Mouse (Mus musculus): ENCODE measurements around the gene Psmc5. TPM values are rescaled to one million over a fixed set of nuclear protein-coding genes. Genes with fewer than 3 reads are reported as not detected.

Psmc5 gene
- polyA plus RNA-seq, 1 experiment from 2014 or later = 217 TPM

- H3K4me2 ChIP-seq (ENCODE audit: low read depth, low read length) = no peak overlapping the region
- H3K27ac ChIP-seq (ENCODE audit: low read length) = no peak overlapping the region
- H3K4me1 ChIP-seq (ENCODE audit: control insufficient read depth, insufficient read depth, low read length) = peaks cover 20% of the 10 kb centered on the region
- H3K27me3 ChIP-seq (ENCODE audit: control insufficient read depth, insufficient read depth, low read length) = no peaks in the 10 kb centered on the region
- peaks cover 49% of the 10 kb centered on the region for H3K36me3 ChIP-seq (ENCODE audit: control insufficient read depth, insufficient read depth)
- no peak for ATAC-seq (replicated peaks; ENCODE audit: extremely low read depth, insufficient read depth, low FRiP score)
- H3K9ac ChIP-seq (ENCODE audit: low read length) = no peak overlapping the region
- no peak overlapping the region for H3K4me3 ChIP-seq (ENCODE audit: low read length)
- WGBS = 92% methylated on average over 10 of the region's 10 CpGs
- no peaks in the 10 kb centered on the region for H3K9me3 ChIP-seq (replicated peaks; ENCODE audit: control insufficient read depth, low read length)
Measured at GRCm38 (mm10) chr11:106266431-106266830, 10.5 kb downstream of the Psmc5 start.

- Histone ChIP-seq H3K27ac (ENCODE audit: low read length) (no peak overlapping the region), H3K4me1 (ENCODE audit: control insufficient read depth, insufficient read depth, low read length) (peaks cover 25% of the 10 kb centered on the region), H3K9ac (ENCODE audit: low read length) (no peak overlapping the region; the same call in 1 of the 2 replicates), H3K4me2 (ENCODE audit: low read depth, low read length) (no peak overlapping the region), H3K4me3 (ENCODE audit: low read length) (no peak overlapping the region), H3K9me3 (replicated peaks; ENCODE audit: control insufficient read depth, low read length) (no peaks in the 10 kb centered on the region), H3K36me3 (ENCODE audit: control insufficient read depth, insufficient read depth) (peaks cover 40% of the 10 kb centered on the region), H3K27me3 (ENCODE audit: control insufficient read depth, insufficient read depth, low read length) (no peaks in the 10 kb centered on the region)
- ATAC-seq (replicated peaks; ENCODE audit: extremely low read depth, insufficient read depth, low FRiP score) = no peak
- 69% methylated on average over 15 of the region's 15 CpGs for WGBS
Measured at GRCm38 (mm10) chr11:106267311-106267852, 11.4 kb downstream of the Psmc5 start.

GRCm38 (mm10) chr11:106267871-106268270 is 11.9 kb downstream of the Psmc5 start:
- peaks cover 25% of the 10 kb centered on the region for H3K4me1 ChIP-seq (ENCODE audit: control insufficient read depth, insufficient read depth, low read length)
- H3K36me3 ChIP-seq (ENCODE audit: control insufficient read depth, insufficient read depth) = peaks cover 36% of the 10 kb centered on the region
- no peak overlapping the region for H3K27ac ChIP-seq (ENCODE audit: low read length)
- no peak overlapping the region for H3K4me3 ChIP-seq (ENCODE audit: low read length)
- no peak for ATAC-seq (replicated peaks; ENCODE audit: extremely low read depth, insufficient read depth, low FRiP score)
- WGBS = 84% methylated on average over 5 of the region's 5 CpGs
- no peaks in the 10 kb centered on the region for H3K9me3 ChIP-seq (replicated peaks; ENCODE audit: control insufficient read depth, low read length)
- H3K9ac ChIP-seq (ENCODE audit: low read length) = no peak overlapping the region; the same call in 1 of the 2 replicates
- no peaks in the 10 kb centered on the region for H3K27me3 ChIP-seq (ENCODE audit: control insufficient read depth, insufficient read depth, low read length)
- no peak overlapping the region for H3K4me2 ChIP-seq (ENCODE audit: low read depth, low read length)

- Histone ChIP-seq H3K4me2 (ENCODE audit: low read depth, low read length) (peak overlapping the region; percentile 39), H3K9ac (ENCODE audit: low read length) (peak overlapping the region; percentile 31), H3K9me3 (replicated peaks; ENCODE audit: control insufficient read depth, low read length) (no peaks in the 10 kb centered on the region), H3K4me3 (ENCODE audit: low read length) (0 out of 2 replicates have a peak overlapping the region, but pooled peaks have one; percentile 6), H3K27me3 (ENCODE audit: control insufficient read depth, insufficient read depth, low read length) (no peaks in the 10 kb centered on the region), H3K36me3 (ENCODE audit: control insufficient read depth, insufficient read depth) (peaks cover 30% of the 10 kb centered on the region), H3K4me1 (ENCODE audit: control insufficient read depth, insufficient read depth, low read length) (peaks cover 25% of the 10 kb centered on the region), H3K27ac (ENCODE audit: low read length) (peak overlapping the region; percentile 67)
- 53% methylated on average over 8 of the region's 8 CpGs for WGBS
- no peak for ATAC-seq (replicated peaks; ENCODE audit: extremely low read depth, insufficient read depth, low FRiP score)
Measured at GRCm38 (mm10) chr11:106268326-106269059, 12.5 kb downstream of the Psmc5 start.

- 42% methylated on average over 3 of the region's 3 CpGs for WGBS
- peak overlapping the region; percentile 31 for H3K9ac ChIP-seq (ENCODE audit: low read length)
- H3K4me2 ChIP-seq (ENCODE audit: low read depth, low read length) = peak overlapping the region; percentile 39
- 0 out of 2 replicates have a peak overlapping the region, but pooled peaks have one; percentile 6 for H3K4me3 ChIP-seq (ENCODE audit: low read length)
- ATAC-seq (replicated peaks; ENCODE audit: extremely low read depth, insufficient read depth, low FRiP score) = no peak
- H3K36me3 ChIP-seq (ENCODE audit: control insufficient read depth, insufficient read depth) = peaks cover 24% of the 10 kb centered on the region
- H3K27ac ChIP-seq (ENCODE audit: low read length) = peak overlapping the region; percentile 67
- H3K9me3 ChIP-seq (replicated peaks; ENCODE audit: control insufficient read depth, low read length) = no peaks in the 10 kb centered on the region
- H3K27me3 ChIP-seq (ENCODE audit: control insufficient read depth, insufficient read depth, low read length) = no peaks in the 10 kb centered on the region
- peaks cover 25% of the 10 kb centered on the region for H3K4me1 ChIP-seq (ENCODE audit: control insufficient read depth, insufficient read depth, low read length)
Measured at GRCm38 (mm10) chr11:106269060-106269431, 13.1 kb downstream of the Psmc5 start.

- Histone ChIP-seq H3K36me3 (ENCODE audit: control insufficient read depth, insufficient read depth) (peaks cover 7% of the 10 kb centered on the region), H3K4me3 (ENCODE audit: low read length) (peak overlapping the region; percentile 98), H3K27ac (ENCODE audit: low read length) (peak overlapping the region; percentile 94), H3K4me1 (ENCODE audit: control insufficient read depth, insufficient read depth, low read length) (peaks cover 29% of the 10 kb centered on the region), H3K9ac (ENCODE audit: low read length) (peak overlapping the region; percentile 98), H3K27me3 (ENCODE audit: control insufficient read depth, insufficient read depth, low read length) (no peaks in the 10 kb centered on the region), H3K4me2 (ENCODE audit: low read depth, low read length) (peak overlapping the region; percentile 83), H3K9me3 (replicated peaks; ENCODE audit: control insufficient read depth, low read length) (no peaks in the 10 kb centered on the region)
- WGBS = 27% methylated on average over 5 of the region's 5 CpGs
- no peak for ATAC-seq (replicated peaks; ENCODE audit: extremely low read depth, insufficient read depth, low FRiP score)
Measured at GRCm38 (mm10) chr11:106271131-106271793, 15.3 kb downstream of the Psmc5 start.

- ATAC-seq (replicated peaks; ENCODE audit: extremely low read depth, insufficient read depth, low FRiP score) = peak; percentile 31
- Histone ChIP-seq H3K27ac (ENCODE audit: low read length) (peak overlapping the region; percentile 94), H3K27me3 (ENCODE audit: control insufficient read depth, insufficient read depth, low read length) (no peaks in the 10 kb centered on the region), H3K4me3 (ENCODE audit: low read length) (peak overlapping the region; percentile 98), H3K9ac (ENCODE audit: low read length) (peak overlapping the region; percentile 98), H3K36me3 (ENCODE audit: control insufficient read depth, insufficient read depth) (no peaks in the 10 kb centered on the region; the same call in 1 of the 2 replicates), H3K4me2 (ENCODE audit: low read depth, low read length) (peak overlapping the region; percentile 83), H3K4me1 (ENCODE audit: control insufficient read depth, insufficient read depth, low read length) (peaks cover 32% of the 10 kb centered on the region), H3K9me3 (replicated peaks; ENCODE audit: control insufficient read depth, low read length) (no peaks in the 10 kb centered on the region)
- WGBS = under 1% methylated on average over 41 of the region's 41 CpGs
Measured at GRCm38 (mm10) chr11:106271794-106272643, 16.1 kb downstream of the Psmc5 start.

GRCm38 (mm10) chr11:106272644-106273310 is 16.8 kb downstream of the Psmc5 start, which contains the start of gene Smarcd2:
Smarcd2 (minus strand) TSS chr11:106272972.
- Histone ChIP-seq H3K9me3 (replicated peaks; ENCODE audit: control insufficient read depth, low read length) (no peaks in the 10 kb centered on the region), H3K36me3 (ENCODE audit: control insufficient read depth, insufficient read depth) (no peaks in the 10 kb centered on the region), H3K4me2 (ENCODE audit: low read depth, low read length) (peak within 1 kb of the TSS; percentile 85), H3K4me3 (ENCODE audit: low read length) (peak within 1 kb of the TSS; percentile 98), H3K4me1 (ENCODE audit: control insufficient read depth, insufficient read depth, low read length) (peaks cover 32% of the 10 kb centered on the region), H3K27ac (ENCODE audit: low read length) (peak within 1 kb of the TSS; percentile 94), H3K9ac (ENCODE audit: low read length) (peak within 1 kb of the TSS; percentile 98), H3K27me3 (ENCODE audit: control insufficient read depth, insufficient read depth, low read length) (no peaks in the 10 kb centered on the region)
- under 1% methylated on average over 72 of the region's 72 CpGs for WGBS
- ATAC-seq (replicated peaks; ENCODE audit: extremely low read depth, insufficient read depth, low FRiP score) = peak; percentile 94
